Mouse (Mus musculus): ENCODE measurements around the gene Col4a4.

DNA sequence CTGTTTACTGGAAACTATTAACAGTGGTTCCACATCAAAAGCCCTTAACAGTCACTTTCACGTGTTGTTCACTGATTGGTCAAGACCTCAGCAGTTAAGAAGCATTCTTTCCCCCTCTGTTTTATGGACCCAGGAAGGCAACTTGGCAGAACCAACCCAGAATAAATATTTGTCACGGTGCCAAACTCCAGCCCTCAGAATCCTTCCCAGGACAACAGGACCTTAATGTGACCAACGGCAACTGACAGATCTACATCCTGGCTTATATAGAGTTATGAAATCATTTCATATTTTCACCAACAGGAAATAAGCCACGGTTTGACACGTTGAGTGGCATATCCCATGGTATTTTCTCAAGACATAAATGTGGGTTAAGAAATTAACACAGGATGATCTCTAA, 46.6 kb downstream of the Col4a4 start:
- no peak for TF ChIP-seq CTCF (IDR thresholded peaks at IDR 0.05)
- TF ChIP-seq POLR2A (IDR thresholded peaks at IDR 0.05; ENCODE audit: insufficient read depth, low read depth, low read length): no peak
- TF ChIP-seq EP300 (IDR thresholded peaks at IDR 0.05; ENCODE audit: insufficient read depth, low read depth, low read length): no peak
